Mouse (Mus musculus) stomach, postnatal 0 days (tissue): Measurements from ENCODE around the gene St3gal4. TPM values are rescaled to one million over a fixed set of nuclear protein-coding genes. Genes with fewer than 3 reads are reported as not detected.

Experiments used
- ATAC-seq: fragments of 200-750 bp; cut with Nextera tagmentation; 2 replicates; pipeline ENCODE4 v1.8.0; 2017; ENCODE audit not compliant: low FRiP score, low TSS enrichment
- DNase-seq: peaks from one replicate; pipeline ENCODE4 v3.0.0-alpha.2; 2016; ENCODE audit warnings: low spot score
- H3K27ac ChIP-seq: fragments of 300-500 bp; sonication (generic); replicated peaks from 2 replicates; pipeline ENCODE4 v1.5.1; 2014; ENCODE audit warnings: mild to moderate bottlenecking, control low read depth
- H3K27me3 ChIP-seq: fragments of 300-500 bp; sonication (generic); 2 replicates; pipeline ENCODE4 v1.6.1; 2014; ENCODE audit warnings: low read length; ENCODE audit not compliant: control insufficient read depth, insufficient read depth
- H3K36me3 ChIP-seq: fragments of 300-500 bp; sonication (generic); 2 replicates; pipeline ENCODE4 v1.6.1; 2014; ENCODE audit warnings: low read length, mixed read lengths; ENCODE audit not compliant: control insufficient read depth, insufficient read depth
- H3K4me1 ChIP-seq: fragments of 300-500 bp; sonication (generic); replicated peaks from 2 replicates; pipeline ENCODE4 v1.6.1; 2014; ENCODE audit warnings: antibody characterized with exemption; ENCODE audit not compliant: control insufficient read depth, insufficient read depth
- H3K4me2 ChIP-seq: fragments of 300-500 bp; sonication (generic); replicated peaks from 2 replicates; pipeline ENCODE4 v1.6.1; 2014; ENCODE audit warnings: low read depth, mild to moderate bottlenecking, control low read depth, moderate library complexity
- H3K4me3 ChIP-seq: fragments of 300-500 bp; sonication (generic); 2 replicates; pipeline ENCODE4 v1.5.1; 2014; ENCODE audit warnings: low read depth, low read length, control low read depth
- H3K9ac ChIP-seq: fragments of 300-500 bp; sonication (generic); 2 replicates; pipeline ENCODE4 v1.6.1; 2014; ENCODE audit warnings: mild to moderate bottlenecking, low read length, control low read depth, mixed read lengths
- H3K9me3 ChIP-seq: fragments of 300-500 bp; sonication (generic); 2 replicates; pipeline ENCODE4 v1.6.1; 2016; ENCODE audit warnings: low read length; ENCODE audit not compliant: control insufficient read depth
- CTCF ChIP-seq: IDR thresholded peaks from 2 replicates; pipeline ENCODE4 v1.5.1; 2016; ENCODE audit warnings: antibody characterized with exemption, low read depth, mild to moderate bottlenecking, moderate library complexity
- EP300 ChIP-seq: optimal IDR thresholded peaks from 2 replicates; pipeline ENCODE3; 2016; ENCODE audit warnings: antibody characterized with exemption
- WGBS: fragments of 180-500 bp; shearing (Covaris S2); extraction: QIAGEN DNeasy Blood & Tissue Kit; methylation state at CpG from one replicate; pipeline ENCODE4 v1.1.7; 2014; 5-methylcytosine and 5-hydroxymethylcytosine counted together
- polyA plus RNA-seq: library from polyadenylated mRNA; unstranded; fragments of >200 nt; fragmentation: Nextera tagmentation; extraction: Ambion mirVana; gene quantifications from 2 replicates; pipeline ENCODE4 v1.2.1, GENCODE M21; 2015

The St3gal4 gene
- polyA plus RNA-seq, 1 experiment from 2014 or later = 14.6 TPM

DNA sequence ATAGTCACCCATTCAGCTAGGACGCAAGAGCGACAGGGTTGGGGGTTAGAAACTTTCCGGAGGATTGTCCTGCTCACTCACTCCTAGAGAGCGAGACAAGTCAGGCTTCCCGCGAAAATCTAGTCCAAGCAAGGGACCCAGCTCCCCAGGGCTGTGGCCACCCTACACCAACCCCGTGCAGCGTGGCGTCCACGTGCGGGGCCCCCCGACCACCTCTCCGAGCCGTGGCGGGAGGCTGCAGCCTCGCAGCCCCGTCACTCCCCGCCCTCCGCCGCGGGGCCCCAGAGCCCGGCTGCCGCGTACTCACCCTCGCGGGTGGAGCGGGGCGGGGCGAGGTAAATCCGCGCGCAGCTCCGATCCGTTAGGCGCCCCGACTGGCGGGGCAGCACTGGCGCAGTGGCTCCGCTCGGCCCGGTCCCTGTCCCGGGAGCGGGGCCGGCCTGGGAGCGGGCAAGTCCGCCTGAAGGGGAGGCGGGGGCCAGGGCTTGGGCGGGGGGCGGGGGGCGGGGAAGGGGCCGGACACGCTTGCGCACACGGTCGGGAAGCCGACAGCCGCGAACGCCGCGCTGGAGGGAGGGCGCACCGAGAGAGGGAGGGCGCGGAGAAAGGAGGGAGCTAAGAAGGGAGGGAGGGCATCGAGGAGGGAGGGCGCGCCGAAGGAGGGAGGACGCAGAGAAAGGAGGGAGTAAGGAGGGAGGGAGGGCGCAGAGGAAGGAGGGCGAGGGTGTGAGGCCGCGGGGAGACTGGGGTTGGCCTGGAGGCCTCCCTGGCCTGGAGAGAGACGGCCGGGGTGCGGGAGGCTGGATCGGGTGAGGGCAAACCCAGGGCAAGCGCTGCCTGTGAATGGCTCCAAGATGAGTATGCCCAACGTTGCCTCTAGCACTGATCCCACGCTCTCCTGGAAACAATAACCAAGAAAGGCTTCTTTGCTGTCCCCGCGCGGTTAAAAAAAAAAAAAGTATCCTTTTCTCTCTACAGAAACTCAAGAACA, 2.4 kb downstream of the St3gal4 start:
- DNase-seq (peak; percentile 78), ATAC-seq (peak; percentile 84)
- Histone ChIP-seq H3K27me3 (no peaks in the 10 kb centered on the region), H3K4me1 (peaks cover 5% of the 10 kb centered on the region; the same call in 1 of the 2 replicates), H3K4me2 (peak overlapping the region; percentile 71), H3K4me3 (peak overlapping the region; percentile 66), H3K9me3 (no peaks in the 10 kb centered on the region), H3K36me3 (no peaks in the 10 kb centered on the region), H3K9ac (peak overlapping the region; percentile 76), H3K27ac (peak overlapping the region; percentile 88)
- 1% methylated on average over 65 of the region's 84 CpGs for WGBS
- TF ChIP-seq CTCF (no peak), EP300 (no peak)

DNA sequence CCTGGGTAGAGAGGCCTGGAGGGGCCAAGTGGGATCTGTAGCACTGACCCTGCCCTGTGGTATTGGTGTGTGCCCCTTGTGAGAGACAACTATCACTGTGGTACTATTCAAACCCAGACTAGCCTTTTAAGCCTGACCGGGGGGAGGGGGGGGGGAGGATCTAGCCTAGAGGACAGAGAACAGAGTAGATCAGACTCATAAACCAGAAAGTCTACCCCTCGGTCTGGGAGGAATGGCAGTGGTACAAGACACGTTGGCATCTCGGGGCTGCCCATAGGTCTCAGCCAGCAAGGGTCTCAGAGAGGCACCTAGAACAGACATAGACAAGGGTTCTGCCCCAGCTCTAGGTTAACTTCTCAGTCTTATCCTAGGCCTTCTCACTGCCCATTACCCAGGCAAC, 3.3 kb downstream of the St3gal4 start:
- no peaks in the 10 kb centered on the region for H3K9me3 ChIP-seq
- DNase-seq (no peak), ATAC-seq (no peak)
- 21% methylated on average over 4 of the region's 4 CpGs for WGBS
- TF ChIP-seq EP300 (no peak), CTCF (no peak)
- peaks cover 5% of the 10 kb centered on the region; the same call in 1 of the 2 replicates for H3K4me1 ChIP-seq
- peak overlapping the region; percentile 71 for H3K4me2 ChIP-seq
- H3K36me3 ChIP-seq = no peaks in the 10 kb centered on the region
- no peak overlapping the region; the same call in 1 of the 2 replicates for H3K27ac ChIP-seq
- peak overlapping the region; percentile 76 for H3K9ac ChIP-seq
- no peaks in the 10 kb centered on the region for H3K27me3 ChIP-seq
- peak overlapping the region; percentile 66 for H3K4me3 ChIP-seq

DNA sequence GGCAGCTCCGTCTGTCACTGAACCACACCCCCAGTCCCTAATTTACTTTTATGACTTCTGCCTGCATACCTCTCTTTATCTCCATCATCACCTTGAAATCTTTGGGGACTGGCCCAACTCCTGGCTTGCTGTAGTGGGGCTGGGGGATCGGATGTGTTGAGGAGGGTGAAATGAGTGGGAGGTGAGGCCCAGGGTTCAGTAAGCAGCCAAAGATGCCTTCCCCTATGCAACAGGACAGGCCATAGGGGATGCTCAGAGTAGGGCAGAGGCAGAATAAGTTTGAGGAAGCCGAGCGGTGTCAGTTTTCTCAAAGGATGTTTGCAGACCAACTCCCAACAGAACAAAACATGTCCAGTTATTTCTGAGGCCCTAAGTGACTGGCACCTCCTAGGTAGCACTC, 3.8 kb downstream of the St3gal4 start:
- H3K36me3 ChIP-seq = no peaks in the 10 kb centered on the region
- H3K4me1 ChIP-seq = peaks cover 5% of the 10 kb centered on the region; the same call in 1 of the 2 replicates
- ATAC-seq = no peak
- H3K4me2 ChIP-seq = peak overlapping the region; percentile 71
- no peak for DNase-seq
- no peak overlapping the region for H3K27ac ChIP-seq
- H3K4me3 ChIP-seq = peak overlapping the region; percentile 66
- TF ChIP-seq CTCF (no peak), EP300 (no peak)
- no peaks in the 10 kb centered on the region for H3K9me3 ChIP-seq
- WGBS = 64% methylated on average over 3 of the region's 4 CpGs
- H3K9ac ChIP-seq = peak overlapping the region; percentile 27; the same call in 1 of the 2 replicates
- H3K27me3 ChIP-seq = no peaks in the 10 kb centered on the region

DNA sequence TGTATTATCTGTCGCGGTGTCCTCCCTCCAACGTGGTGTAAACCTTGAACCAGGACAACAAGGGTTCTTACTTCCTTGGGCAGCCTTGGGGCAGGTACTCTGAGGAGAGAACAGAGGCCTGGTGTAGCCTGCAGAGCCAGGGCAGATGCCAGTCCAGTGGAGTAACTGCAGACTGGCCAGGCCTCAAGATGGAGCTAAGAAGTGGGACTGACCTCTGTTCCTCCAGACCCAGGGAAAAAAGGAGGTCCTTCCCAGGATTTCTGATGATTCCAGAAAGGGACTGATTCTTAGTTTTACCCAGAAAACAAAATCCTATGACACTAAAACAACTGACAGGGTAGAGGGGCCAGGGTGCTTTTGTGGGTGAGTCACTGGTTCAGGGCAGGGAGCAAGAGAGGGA, 4.8 kb downstream of the St3gal4 start:
- H3K9me3 ChIP-seq = no peaks in the 10 kb centered on the region
- no peak overlapping the region for H3K27ac ChIP-seq
- H3K36me3 ChIP-seq = no peaks in the 10 kb centered on the region
- H3K4me3 ChIP-seq = no peak overlapping the region
- TF ChIP-seq EP300 (no peak), CTCF (no peak)
- no peak overlapping the region for H3K4me2 ChIP-seq
- WGBS = 85% methylated on average over 3 of the region's 3 CpGs
- no peak for ATAC-seq
- H3K4me1 ChIP-seq = peaks cover 8% of the 10 kb centered on the region; the same call in 1 of the 2 replicates
- no peaks in the 10 kb centered on the region for H3K27me3 ChIP-seq
- H3K9ac ChIP-seq = no peak overlapping the region
- DNase-seq = no peak

DNA sequence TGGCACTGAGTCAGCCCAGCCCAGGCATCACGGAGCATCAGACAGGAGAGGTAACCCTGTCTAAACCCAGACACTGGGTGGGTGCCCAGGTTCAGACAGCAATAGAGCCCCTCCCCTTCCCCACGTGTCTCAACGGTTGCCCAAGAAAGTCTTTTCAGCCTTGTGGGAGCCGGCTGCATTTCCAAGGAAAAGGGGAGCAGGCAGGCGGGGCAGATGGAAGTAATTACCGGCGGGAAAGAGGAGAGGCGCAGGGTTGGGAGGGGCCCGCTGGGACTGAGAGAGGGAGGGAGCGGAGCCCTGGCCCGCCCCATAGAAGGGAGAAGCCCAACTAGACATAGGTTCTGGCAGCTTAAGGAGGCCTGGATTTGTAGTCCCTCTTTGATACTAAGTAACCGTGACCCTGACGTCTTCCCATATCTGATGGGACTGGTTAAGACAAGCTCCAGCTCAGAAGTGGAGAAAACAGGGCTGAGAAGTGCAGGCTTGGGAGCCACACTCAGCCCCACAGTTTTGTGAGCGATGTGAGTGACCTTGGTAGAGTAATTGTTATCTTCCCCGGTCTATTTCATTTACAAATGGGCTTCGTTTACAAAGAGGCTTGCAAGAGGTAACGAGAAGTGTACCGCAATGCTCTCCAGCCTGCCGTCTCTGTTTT, 7.0 kb downstream of the St3gal4 start:
- DNase-seq (peak; percentile 68), ATAC-seq (peak; percentile 56)
- H3K27ac ChIP-seq = peak overlapping the region; percentile 24; the same call in 1 of the 2 replicates

More for the DNA sequence above, 7.0 kb downstream of the St3gal4 start:
- Histone ChIP-seq H3K36me3 (no peaks in the 10 kb centered on the region), H3K4me3 (no peak overlapping the region; the same call in 1 of the 2 replicates), H3K9me3 (no peaks in the 10 kb centered on the region), H3K4me1 (peaks cover 3% of the 10 kb centered on the region; the same call in 1 of the 2 replicates), H3K9ac (no peak overlapping the region), H3K4me2 (peak overlapping the region; percentile 23), H3K27me3 (no peaks in the 10 kb centered on the region)
- TF ChIP-seq CTCF (no peak), EP300 (no peak)
- WGBS = 22% methylated on average over 19 of the region's 19 CpGs
